Mouse (Mus musculus): ENCODE measurements around the gene Zfyve1.

DNA sequence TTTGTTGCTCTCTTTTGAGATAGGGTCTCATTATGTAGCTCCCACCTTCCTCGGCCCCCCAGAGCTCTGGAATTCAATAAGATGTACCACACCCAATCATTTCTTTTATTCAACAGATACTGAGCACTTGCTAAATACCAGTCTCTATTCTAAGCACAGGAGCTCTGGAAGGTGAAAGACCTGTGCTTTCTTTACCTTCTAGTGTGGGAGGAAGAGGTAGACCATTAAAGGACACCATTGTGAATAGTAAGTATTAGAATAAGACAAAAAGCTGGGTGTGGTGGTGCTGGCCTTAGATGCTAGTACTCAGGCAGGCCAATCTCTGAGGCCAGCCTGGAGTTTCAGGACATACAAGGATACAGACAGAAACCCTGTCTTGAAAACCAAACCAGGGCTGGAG is 27.3 kb upstream of the Zfyve1 start:
- TF ChIP-seq CTCF (IDR thresholded peaks at IDR 0.05; ENCODE audit: low read depth, low read length) (no peak), POLR2AphosphoS5 (IDR thresholded peaks at IDR 0.05; ENCODE audit: insufficient replicate concordance, low read depth, low read length) (no peak), GATA1 (IDR thresholded peaks at IDR 0.05; ENCODE audit: borderline replicate concordance, low read length) (no peak), TAL1 (conservative IDR thresholded peaks at IDR 0.05; ENCODE audit: low read depth, low read length) (no peak)
